Mouse (Mus musculus): ENCODE results near the gene Stag3.

Gene Stag3

GRCm38 (mm10) chr5:138268980-138269379 lies 11.1 kb upstream of the Stag3 start:
- in situ Hi-C loops (cut with MboI) = no loop called here

DNA sequence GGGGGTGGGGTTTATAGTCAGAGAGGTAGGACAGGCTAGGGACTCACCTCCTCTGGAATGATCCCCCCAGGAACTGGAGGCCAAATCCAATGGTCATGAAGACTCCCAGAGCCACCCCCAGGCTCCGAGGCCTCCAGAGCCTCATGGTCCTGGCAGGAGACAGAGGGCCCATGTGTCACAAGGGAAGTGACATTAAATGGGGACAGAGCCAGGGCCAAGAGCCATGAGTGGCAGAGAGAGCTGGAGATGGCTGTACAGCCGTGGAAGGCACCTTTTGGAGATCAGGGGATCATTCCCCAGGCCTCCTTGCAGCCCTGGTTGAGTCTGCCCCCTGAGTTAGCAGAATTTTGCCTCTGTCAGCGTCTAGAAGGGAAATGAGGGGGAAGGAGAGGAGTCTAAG lies 8.8 kb upstream of the Stag3 start:
- in situ Hi-C loops (cut with MboI) = no loop called here

DNA sequence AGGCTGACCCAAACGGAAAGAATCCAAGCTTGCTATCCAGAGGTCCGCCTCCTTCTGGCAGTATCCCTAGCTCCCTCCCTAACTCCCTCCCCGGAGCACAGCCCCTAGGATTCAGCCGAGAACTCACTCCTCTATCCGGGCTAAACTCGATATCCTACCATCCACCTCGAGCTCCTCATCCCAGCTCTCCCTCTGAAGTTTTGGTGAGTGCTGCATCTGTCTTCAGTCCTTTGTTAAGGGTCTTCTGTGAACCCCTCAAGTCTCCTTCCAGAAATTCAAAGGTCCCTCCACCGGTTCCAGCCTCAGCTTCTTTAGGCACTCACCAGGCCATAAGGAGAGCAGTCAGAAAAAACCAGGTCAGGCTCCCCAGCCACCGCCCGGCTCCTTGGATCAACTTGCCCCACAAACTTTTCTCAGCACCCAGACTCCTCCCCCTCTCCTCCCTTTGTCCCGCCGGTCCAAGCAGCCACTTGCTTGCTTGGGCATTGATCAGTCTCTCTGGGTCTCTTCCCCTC lies 7.6 kb upstream of the Stag3 start, which contains the start of gene Gal3st4:
TSS of gene Gal3st4 (minus strand) at position 432 of the 515 bp plus-strand sequence.
- in situ Hi-C loops (cut with MboI) = no loop called here

GRCm38 (mm10) chr5:138274186-138274585 lies 5.9 kb upstream of the Stag3 start:
- in situ Hi-C loops (cut with MboI) = no loop called here

DNA sequence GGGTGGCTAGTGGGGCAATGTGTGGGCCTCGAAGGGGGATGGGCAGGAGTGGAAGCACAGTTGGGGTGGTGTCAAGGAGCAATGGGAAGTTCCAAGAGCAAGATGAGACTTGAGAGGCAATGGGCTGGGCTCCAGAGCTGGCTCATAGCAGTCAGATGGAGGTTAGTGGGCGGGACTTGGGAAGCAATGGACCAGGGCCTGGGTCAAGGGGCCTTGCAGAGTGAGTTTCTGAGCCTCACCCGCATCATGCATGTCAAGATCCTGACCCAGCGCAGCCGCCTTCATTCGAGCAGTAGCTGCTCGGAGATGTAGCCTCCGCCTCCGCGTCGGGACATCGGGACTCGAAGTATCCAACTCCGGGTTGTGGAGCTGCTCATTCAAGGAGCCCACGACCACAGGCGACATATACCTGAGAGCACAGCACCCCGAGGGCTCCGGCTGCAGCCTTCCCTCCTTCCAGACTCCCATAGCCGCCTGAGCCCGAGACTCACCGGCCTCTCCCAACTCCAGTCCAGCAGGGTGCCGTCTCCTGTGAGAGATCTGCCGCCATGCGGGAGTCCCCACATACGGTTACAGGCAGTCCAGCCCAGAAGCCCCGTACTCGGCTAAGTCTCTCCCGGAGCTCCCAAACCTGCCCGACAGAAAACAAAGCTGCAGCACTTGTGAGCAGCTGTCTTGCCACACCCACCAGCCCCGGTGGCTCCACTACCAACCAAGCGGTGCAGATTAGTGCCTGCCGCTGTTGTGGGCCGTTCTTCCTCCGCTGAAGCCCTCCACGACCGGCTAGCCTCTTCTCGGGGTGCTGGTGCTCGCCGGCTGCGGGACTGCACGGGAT lies 4.6 kb upstream of the Stag3 start:
- in situ Hi-C loops (cut with MboI) = no loop called here

DNA sequence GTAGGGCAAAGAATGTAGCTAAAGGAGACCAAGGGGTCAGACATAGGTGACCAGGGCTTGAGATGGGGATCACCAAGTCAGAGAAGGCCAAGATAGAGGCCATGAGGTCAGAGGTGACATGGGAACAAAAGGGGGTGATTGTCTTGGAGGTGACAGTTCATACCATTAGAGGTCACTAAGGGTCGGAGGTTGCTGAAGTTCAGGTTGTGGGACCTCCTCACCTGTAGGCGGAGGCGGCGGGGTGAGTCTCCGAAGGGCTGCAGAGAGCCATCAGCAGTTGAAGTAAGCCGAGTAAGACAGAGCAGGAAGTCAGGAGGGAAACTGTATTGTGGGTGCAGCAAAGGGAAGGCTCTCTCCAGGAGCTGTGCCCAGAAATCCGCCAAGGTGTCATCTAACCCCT lies 2.0 kb upstream of the Stag3 start:
- in situ Hi-C loops (cut with MboI) = no loop called here

DNA sequence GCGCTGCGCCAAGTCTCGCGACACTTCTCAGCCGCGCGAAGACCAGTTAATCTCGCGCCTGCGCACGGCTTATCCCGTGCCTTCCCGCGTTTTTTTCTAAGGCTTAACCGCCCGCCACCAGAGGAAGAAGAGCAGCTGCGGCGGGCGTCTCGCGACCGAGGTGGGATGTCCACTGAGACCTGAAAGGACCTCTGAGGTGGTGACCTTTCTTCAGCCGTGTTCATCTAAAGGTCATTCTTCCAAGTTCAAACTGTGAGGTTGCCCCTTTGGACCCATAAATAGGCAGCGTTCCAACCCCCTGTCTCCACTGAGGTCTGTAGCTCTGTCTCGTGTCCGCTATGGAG lies 357 bp downstream of the Stag3 start:
- in situ Hi-C loops (cut with MboI) = no loop called here

GRCm38 (mm10) chr5:138280829-138281228 lies 789 bp downstream of the Stag3 start:
- in situ Hi-C loops (cut with MboI) = no loop called here

- in situ Hi-C loops (cut with MboI) = no loop called here
These were observed 1.8 kb downstream of the Stag3 start for GRCm38 (mm10) chr5:138281798-138282197.

- in situ Hi-C loops (cut with MboI) = no loop called here
These were observed 3.5 kb downstream of the Stag3 start for GRCm38 (mm10) chr5:138283540-138283939.

DNA sequence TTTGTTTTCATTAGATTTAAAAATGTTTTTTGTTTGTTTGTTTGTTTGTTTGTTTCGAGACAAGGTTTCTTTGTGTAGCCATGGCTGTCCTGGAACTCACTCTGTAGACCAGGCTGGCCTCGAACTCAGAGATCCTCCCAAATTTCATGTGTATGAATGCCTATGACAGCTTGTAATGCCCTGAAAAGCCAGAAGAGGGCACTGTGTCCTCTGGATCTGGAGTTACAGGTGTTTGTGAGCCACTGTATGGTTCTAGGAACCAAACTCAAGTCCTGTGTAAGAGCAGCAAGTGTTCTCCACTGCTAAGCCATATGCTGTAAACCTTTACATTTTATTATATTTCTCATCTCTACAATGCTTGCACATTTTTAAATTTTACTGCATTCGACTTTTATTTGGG lies 7.8 kb downstream of the Stag3 start:
- in situ Hi-C loops (cut with MboI) = no loop called here

DNA sequence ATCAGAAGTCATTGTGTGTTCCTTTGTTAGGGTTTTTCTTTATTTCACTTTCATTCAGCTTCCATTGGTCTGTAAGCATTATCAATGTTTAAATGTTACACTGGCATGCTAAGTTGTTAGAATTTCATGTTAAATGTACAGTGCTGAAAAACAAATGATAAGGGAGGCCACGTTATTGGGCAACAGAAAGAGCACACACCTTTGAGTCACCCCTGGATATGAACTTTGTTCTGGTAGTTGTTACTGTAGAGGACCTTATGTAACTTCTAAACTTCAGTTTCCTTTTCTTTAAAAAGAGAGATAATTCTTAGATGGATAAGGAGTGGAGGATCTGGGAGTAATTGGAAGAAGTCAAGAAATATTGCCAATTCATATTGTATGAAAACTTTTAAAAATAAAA lies 11.6 kb downstream of the Stag3 start:
- in situ Hi-C loops (cut with MboI) = no loop called here

GRCm38 (mm10) chr5:138294158-138294557 lies 14.1 kb downstream of the Stag3 start:
- in situ Hi-C loops (cut with MboI) = no loop called here

- in situ Hi-C loops (cut with MboI) = no loop called here
These were observed 19.6 kb downstream of the Stag3 start for GRCm38 (mm10) chr5:138299613-138300012.

GRCm38 (mm10) chr5:138312795-138313194 lies 32.8 kb downstream of the Stag3 start:
- in situ Hi-C loops (cut with MboI) = no loop called here

DNA sequence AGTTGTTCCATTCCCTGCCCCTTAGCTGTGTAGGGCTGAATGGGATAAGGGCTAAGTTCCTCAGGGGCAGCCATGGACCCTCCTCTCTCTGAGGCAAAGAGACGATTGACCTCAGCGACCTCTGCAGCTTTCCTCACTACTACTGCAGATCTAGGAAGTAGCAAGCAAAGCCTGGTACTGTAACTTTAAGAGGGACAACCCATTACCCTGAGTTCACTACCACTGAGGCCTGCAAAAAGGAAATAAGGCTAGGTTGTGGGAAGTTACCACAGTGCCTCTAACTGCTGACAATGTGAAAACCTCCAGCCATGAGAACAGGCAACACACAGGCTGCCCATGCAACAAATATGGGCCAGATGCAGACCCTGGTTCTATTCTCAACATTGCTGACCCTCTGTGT lies 61.6 kb downstream of the Stag3 start, which contains the start of gene Pvrig:
TSS of gene Pvrig (plus strand) at position 301 of the 400 bp plus-strand sequence.
- in situ Hi-C loops (cut with MboI) = no loop called here

DNA sequence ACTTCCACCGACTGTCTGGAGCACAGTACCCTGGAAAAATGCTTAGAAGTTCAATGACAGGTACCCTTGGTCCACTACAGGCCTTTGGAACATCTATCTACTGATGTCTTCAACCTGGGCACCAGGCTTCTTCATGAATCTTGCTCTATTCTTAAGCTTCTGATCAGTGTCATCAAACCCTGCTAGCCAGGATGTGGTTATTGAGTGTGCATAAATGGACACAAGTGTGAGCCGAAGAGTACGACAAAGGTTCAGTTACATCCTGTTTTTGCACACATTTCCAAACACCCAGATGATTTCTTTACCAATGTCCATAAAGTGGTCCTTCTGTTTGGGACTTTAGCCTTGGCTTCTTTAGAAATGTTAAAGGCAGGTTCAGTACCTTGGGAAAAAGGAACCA lies 63.2 kb downstream of the Stag3 start:
- in situ Hi-C loops (cut with MboI) = no loop called here

Measured in mature B cell (primary cell).